Mouse (Mus musculus): Measurements from ENCODE around the gene Rab4a. TPM values are rescaled to one million over a fixed set of nuclear protein-coding genes. Genes with fewer than 3 reads are reported as not detected.

The Rab4a gene
- polyA plus RNA-seq, 1 experiment from 2014 or later, result 68.2 TPM

DNA sequence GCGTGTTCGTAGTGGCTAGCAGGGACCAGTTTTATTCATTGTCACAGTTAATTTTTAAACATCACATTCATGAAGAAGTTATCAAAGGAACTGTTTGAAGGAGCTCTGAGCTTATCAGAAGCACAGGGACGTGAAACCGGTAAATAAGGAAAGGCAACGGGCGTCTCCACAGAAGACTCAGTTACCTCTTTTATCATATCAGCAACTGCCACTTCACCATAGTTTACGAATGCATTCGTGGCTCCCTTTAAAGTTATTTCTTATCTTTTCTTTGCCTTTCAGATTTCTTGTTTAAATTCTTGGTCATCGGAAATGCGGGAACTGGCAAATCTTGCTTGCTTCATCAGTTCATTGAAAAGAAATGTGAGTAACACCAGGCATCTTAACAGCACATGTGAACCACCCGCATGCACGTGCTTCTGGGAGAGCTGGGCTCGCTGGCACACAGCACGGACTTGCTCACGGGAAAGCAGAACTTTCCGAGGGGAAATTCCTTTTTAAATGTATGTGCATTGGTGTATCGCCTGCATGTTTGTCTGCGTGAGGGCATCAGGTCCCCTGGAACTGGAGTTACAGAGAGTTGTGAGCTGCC lies 17.8 kb downstream of the Rab4a start:
- no peak overlapping the region for H3K9ac ChIP-seq (ENCODE audit: low read length)
- no peak overlapping the region for H3K27ac ChIP-seq (ENCODE audit: low read depth, low read length)
- H3K4me3 ChIP-seq (ENCODE audit: low read depth, low read length), result no peak overlapping the region
- no peaks in the 10 kb centered on the region for H3K9me3 ChIP-seq (replicated peaks; ENCODE audit: control insufficient read depth, low read length)
- H3K27me3 ChIP-seq (replicated peaks; ENCODE audit: control insufficient read depth, insufficient read depth, low read length), result no peaks in the 10 kb centered on the region
- ATAC-seq, result no peak
- no peak for DNase-seq (ENCODE audit: low spot score)
- peaks cover 46% of the 10 kb centered on the region for H3K36me3 ChIP-seq (ENCODE audit: control insufficient read depth, insufficient read depth, low read length)
- H3K4me2 ChIP-seq (ENCODE audit: low read length), result no peak overlapping the region
- H3K4me1 ChIP-seq (ENCODE audit: control insufficient read depth, insufficient read depth, low read length), result no peaks in the 10 kb centered on the region
- WGBS, result 96% methylated on average over 18 of the region's 18 CpGs

DNA sequence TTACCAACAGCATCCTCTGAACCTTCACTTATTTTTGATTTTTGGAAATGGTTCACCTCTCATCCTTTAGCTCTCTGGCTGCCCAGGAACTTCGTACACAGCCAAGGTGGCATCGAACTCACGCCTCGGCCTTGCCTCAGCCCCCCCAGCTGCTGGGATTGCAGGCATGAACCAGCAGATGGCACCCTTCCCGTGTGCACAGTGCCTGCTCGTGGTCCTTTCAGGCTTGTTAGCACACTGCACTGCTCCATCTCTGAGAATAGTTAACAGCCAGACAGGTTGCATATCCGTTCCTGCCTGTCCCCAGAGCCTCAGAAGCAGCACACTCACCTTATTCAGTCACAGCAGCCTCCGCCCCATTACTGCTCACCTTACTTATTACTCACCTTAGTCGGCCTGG lies 20.2 kb downstream of the Rab4a start:
- Histone ChIP-seq H3K4me3 (ENCODE audit: low read depth, low read length) (no peak overlapping the region), H3K9ac (ENCODE audit: low read length) (no peak overlapping the region), H3K9me3 (replicated peaks; ENCODE audit: control insufficient read depth, low read length) (no peaks in the 10 kb centered on the region), H3K4me2 (ENCODE audit: low read length) (no peak overlapping the region), H3K36me3 (ENCODE audit: control insufficient read depth, insufficient read depth, low read length) (peaks cover 70% of the 10 kb centered on the region), H3K4me1 (ENCODE audit: control insufficient read depth, insufficient read depth, low read length) (no peaks in the 10 kb centered on the region), H3K27ac (ENCODE audit: low read depth, low read length) (no peak overlapping the region), H3K27me3 (replicated peaks; ENCODE audit: control insufficient read depth, insufficient read depth, low read length) (no peaks in the 10 kb centered on the region)
- DNase-seq (ENCODE audit: low spot score) (peak; percentile 52), ATAC-seq (peak; percentile 34; the same call in 1 of the 2 replicates)
- 63% methylated on average over 9 of the region's 9 CpGs for WGBS

DNA sequence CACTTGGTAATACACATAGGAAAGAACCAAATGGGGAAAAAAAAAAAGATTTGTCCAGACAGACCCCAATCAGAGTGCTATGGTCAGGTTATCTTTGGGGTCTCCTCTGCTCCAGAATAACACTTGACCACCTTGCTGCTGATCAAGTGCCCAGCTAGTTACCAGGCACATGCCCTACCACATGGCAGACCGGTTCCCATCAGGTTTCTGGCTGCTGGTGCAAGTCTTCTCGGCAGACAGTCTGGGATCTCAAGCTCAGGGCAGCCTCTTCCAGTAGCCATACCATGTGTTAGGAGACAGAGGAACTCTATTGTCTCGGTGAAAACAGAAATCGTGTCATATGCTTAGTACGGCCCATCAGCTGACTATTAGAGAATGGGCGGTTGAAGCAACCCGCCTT lies 21.0 kb downstream of the Rab4a start:
- Histone ChIP-seq H3K9me3 (replicated peaks; ENCODE audit: control insufficient read depth, low read length) (no peaks in the 10 kb centered on the region), H3K36me3 (ENCODE audit: control insufficient read depth, insufficient read depth, low read length) (peaks cover 74% of the 10 kb centered on the region), H3K4me1 (ENCODE audit: control insufficient read depth, insufficient read depth, low read length) (no peaks in the 10 kb centered on the region), H3K27me3 (replicated peaks; ENCODE audit: control insufficient read depth, insufficient read depth, low read length) (no peaks in the 10 kb centered on the region), H3K4me2 (ENCODE audit: low read length) (no peak overlapping the region), H3K9ac (ENCODE audit: low read length) (no peak overlapping the region), H3K27ac (ENCODE audit: low read depth, low read length) (no peak overlapping the region), H3K4me3 (ENCODE audit: low read depth, low read length) (no peak overlapping the region)
- ATAC-seq (no peak), DNase-seq (ENCODE audit: low spot score) (no peak)
- 91% methylated on average over 7 of the region's 7 CpGs for WGBS

DNA sequence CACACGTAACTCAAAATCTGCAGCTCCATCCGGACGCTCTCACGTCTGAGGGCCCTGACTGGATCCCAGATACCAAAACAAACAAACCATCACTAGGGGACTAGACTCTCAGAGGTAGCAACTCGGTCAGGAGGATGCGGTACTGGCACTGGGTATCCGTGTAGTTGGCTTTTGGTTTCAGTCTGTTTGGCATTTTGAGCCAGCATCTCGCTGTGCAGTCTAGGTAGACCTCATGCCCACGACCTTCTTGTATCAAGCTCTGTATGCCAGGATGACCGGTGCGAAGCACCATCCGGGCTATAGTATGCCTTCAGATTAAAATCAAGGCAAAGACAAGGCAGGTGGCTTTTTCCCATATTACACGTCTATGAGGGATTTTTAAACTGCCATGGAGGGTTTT lies 21.7 kb downstream of the Rab4a start:
- H3K4me2 ChIP-seq (ENCODE audit: low read length), result no peak overlapping the region
- H3K9ac ChIP-seq (ENCODE audit: low read length), result no peak overlapping the region
- ATAC-seq, result no peak
- H3K9me3 ChIP-seq (replicated peaks; ENCODE audit: control insufficient read depth, low read length), result no peaks in the 10 kb centered on the region
- DNase-seq (ENCODE audit: low spot score), result no peak
- H3K36me3 ChIP-seq (ENCODE audit: control insufficient read depth, insufficient read depth, low read length), result peaks cover 81% of the 10 kb centered on the region
- no peaks in the 10 kb centered on the region for H3K27me3 ChIP-seq (replicated peaks; ENCODE audit: control insufficient read depth, insufficient read depth, low read length)
- WGBS, result 92% methylated on average over 13 of the region's 13 CpGs
- no peak overlapping the region for H3K4me3 ChIP-seq (ENCODE audit: low read depth, low read length)
- H3K27ac ChIP-seq (ENCODE audit: low read depth, low read length), result no peak overlapping the region
- no peaks in the 10 kb centered on the region for H3K4me1 ChIP-seq (ENCODE audit: control insufficient read depth, insufficient read depth, low read length)

DNA sequence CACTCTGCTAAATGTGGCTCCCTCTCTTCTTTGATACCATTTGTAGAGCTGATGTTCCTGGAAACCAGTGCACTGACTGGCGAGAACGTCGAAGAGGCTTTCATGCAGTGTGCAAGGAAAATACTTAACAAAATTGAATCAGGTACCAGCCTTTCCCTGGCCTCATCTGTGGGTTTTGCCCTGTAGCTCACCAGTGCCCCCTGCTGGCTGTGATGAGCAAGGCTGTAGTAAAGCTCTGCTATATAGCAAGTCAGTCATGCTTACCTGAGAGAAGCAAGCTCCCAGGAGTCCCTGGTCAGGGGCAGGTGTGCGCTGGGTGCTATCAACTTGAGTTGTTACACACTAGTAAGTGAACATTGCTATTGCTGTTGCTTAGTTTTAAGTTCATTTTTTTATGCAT lies 27.0 kb downstream of the Rab4a start:
- H3K4me3 ChIP-seq (ENCODE audit: low read depth, low read length), result no peak overlapping the region
- WGBS, result 98% methylated on average over 4 of the region's 4 CpGs
- DNase-seq (ENCODE audit: low spot score) (no peak), ATAC-seq (no peak)
- no peak overlapping the region for H3K9ac ChIP-seq (ENCODE audit: low read length)
- H3K4me2 ChIP-seq (ENCODE audit: low read length), result no peak overlapping the region
- H3K36me3 ChIP-seq (ENCODE audit: control insufficient read depth, insufficient read depth, low read length), result peaks cover 89% of the 10 kb centered on the region
- H3K9me3 ChIP-seq (replicated peaks; ENCODE audit: control insufficient read depth, low read length), result no peaks in the 10 kb centered on the region
- H3K27ac ChIP-seq (ENCODE audit: low read depth, low read length), result no peak overlapping the region
- H3K27me3 ChIP-seq (replicated peaks; ENCODE audit: control insufficient read depth, insufficient read depth, low read length), result no peaks in the 10 kb centered on the region
- no peaks in the 10 kb centered on the region for H3K4me1 ChIP-seq (ENCODE audit: control insufficient read depth, insufficient read depth, low read length)

DNA sequence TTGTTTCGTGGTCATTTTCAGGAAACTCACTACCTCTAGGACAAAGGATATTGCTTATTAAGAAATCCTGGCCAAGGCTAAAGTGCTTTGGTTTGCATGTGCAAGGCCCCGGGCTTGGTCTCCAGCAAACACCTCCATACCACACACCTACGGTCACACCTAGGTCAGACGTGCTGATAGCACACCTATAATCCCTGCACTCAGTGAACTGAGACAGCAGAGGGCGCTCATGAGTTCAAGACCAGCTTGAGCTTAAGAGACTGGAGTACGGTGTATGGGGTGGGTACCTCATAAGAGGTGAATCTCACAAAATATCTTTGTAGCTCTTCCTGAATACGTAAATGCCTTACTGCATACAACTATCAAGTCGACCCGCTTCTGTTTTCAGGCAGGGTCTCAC lies 29.7 kb downstream of the Rab4a start:
- no peak overlapping the region for H3K27ac ChIP-seq (ENCODE audit: low read depth, low read length)
- no peaks in the 10 kb centered on the region for H3K4me1 ChIP-seq (ENCODE audit: control insufficient read depth, insufficient read depth, low read length)
- WGBS, result 64% methylated on average over 9 of the region's 9 CpGs
- ATAC-seq (peak; percentile 75), DNase-seq (ENCODE audit: low spot score) (peak; percentile 71)
- no peaks in the 10 kb centered on the region for H3K27me3 ChIP-seq (replicated peaks; ENCODE audit: control insufficient read depth, insufficient read depth, low read length)
- peaks cover 62% of the 10 kb centered on the region for H3K36me3 ChIP-seq (ENCODE audit: control insufficient read depth, insufficient read depth, low read length)
- H3K9me3 ChIP-seq (replicated peaks; ENCODE audit: control insufficient read depth, low read length), result no peaks in the 10 kb centered on the region
- no peak overlapping the region for H3K9ac ChIP-seq (ENCODE audit: low read length)
- no peak overlapping the region for H3K4me2 ChIP-seq (ENCODE audit: low read length)
- H3K4me3 ChIP-seq (ENCODE audit: low read depth, low read length), result no peak overlapping the region

DNA sequence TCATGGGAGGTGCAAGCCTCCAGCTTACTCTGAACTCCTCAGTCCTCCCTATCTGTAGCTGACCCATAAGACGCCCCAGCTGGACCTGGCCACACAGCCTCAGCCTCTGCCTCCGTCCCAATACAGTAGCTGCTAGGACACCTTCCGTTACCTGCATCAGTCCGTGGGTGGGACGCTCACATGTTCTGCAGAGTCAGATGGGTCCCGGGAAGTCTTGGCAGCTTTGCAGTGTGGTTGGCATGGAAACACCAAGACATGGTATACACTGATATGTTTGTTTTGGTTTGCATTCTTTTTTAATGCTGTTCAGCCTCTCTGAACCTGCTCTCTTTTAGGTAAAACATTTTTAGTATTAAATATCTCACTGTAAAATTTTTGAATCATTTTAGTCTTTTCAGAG lies 30.6 kb downstream of the Rab4a start:
- H3K36me3 ChIP-seq (ENCODE audit: control insufficient read depth, insufficient read depth, low read length), result peaks cover 57% of the 10 kb centered on the region
- no peaks in the 10 kb centered on the region for H3K9me3 ChIP-seq (replicated peaks; ENCODE audit: control insufficient read depth, low read length)
- H3K4me1 ChIP-seq (ENCODE audit: control insufficient read depth, insufficient read depth, low read length), result no peaks in the 10 kb centered on the region
- no peak overlapping the region for H3K27ac ChIP-seq (ENCODE audit: low read depth, low read length)
- no peak overlapping the region for H3K9ac ChIP-seq (ENCODE audit: low read length)
- no peaks in the 10 kb centered on the region for H3K27me3 ChIP-seq (replicated peaks; ENCODE audit: control insufficient read depth, insufficient read depth, low read length)
- WGBS, result 82% methylated on average over 6 of the region's 6 CpGs
- ATAC-seq, result no peak
- no peak overlapping the region for H3K4me3 ChIP-seq (ENCODE audit: low read depth, low read length)
- H3K4me2 ChIP-seq (ENCODE audit: low read length), result no peak overlapping the region
- peak; percentile 31 for DNase-seq (ENCODE audit: low spot score)

DNA sequence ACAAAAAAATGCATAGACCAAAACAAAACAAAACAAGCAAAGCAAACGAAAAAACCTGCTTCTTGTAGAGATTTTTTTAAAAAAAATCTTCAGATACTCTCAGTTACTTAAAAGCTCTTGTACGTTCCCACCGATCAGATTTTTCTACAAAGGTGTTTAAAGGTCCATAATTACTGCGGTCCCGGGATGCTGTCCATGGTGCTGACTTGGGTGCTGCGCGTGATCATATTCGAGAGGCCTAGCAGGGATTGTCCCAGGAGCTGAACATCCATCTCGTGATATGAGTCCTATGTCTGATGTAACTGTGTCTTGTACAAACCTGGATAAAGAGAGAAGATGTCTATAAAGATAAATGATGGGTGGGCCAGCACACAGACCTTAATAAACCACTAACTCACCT lies 32.7 kb downstream of the Rab4a start:
- H3K4me2 ChIP-seq (ENCODE audit: low read length), result no peak overlapping the region
- ATAC-seq, result no peak
- no peak overlapping the region for H3K9ac ChIP-seq (ENCODE audit: low read length)
- H3K27me3 ChIP-seq (replicated peaks; ENCODE audit: control insufficient read depth, insufficient read depth, low read length), result no peaks in the 10 kb centered on the region
- peaks cover 39% of the 10 kb centered on the region for H3K36me3 ChIP-seq (ENCODE audit: control insufficient read depth, insufficient read depth, low read length)
- H3K4me3 ChIP-seq (ENCODE audit: low read depth, low read length), result no peak overlapping the region
- H3K27ac ChIP-seq (ENCODE audit: low read depth, low read length), result no peak overlapping the region
- no peak for DNase-seq (ENCODE audit: low spot score)
- no peaks in the 10 kb centered on the region for H3K4me1 ChIP-seq (ENCODE audit: control insufficient read depth, insufficient read depth, low read length)
- 79% methylated on average over 9 of the region's 9 CpGs for WGBS
- H3K9me3 ChIP-seq (replicated peaks; ENCODE audit: control insufficient read depth, low read length), result no peaks in the 10 kb centered on the region

DNA sequence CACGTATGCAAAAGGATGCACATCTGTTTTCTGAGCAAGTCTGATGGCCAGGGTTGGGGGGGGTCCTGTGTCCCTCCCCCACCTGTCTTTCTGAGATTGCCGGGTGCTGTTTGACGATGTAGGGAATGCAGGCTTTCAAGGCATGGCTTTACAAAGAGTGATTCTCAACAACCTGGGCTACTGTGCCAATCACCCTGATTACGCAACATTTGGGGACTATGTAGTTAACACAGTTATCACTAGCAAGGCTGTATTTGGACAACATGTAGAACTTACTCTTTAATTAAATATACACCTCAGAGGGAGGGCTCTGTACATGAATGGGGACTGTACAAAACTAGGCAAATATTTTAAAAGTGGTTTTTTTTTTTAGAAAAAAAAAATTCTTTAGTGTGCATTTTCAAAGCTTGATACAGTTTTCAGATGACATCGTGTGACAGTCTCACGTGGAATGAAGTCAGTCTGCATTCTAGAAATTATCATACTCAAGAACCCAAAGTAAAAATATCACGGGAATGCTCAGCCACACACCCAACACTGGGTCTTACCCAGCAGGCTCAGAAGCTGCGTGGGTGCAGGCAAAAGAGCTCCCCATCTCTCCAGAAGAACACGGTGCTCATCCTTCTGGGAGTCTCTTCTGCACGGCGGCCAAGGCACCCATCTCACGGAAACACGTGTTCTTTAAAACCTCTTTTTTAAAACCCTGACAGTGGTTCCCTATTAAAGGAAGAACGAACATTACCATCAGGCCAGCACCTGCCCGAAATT lies 35.0 kb downstream of the Rab4a start:
- DNase-seq (ENCODE audit: low spot score) (no peak), ATAC-seq (no peak)
- no peak overlapping the region for H3K4me3 ChIP-seq (ENCODE audit: low read depth, low read length)
- H3K9ac ChIP-seq (ENCODE audit: low read length), result no peak overlapping the region
- no peak overlapping the region for H3K27ac ChIP-seq (ENCODE audit: low read depth, low read length)
- H3K4me1 ChIP-seq (ENCODE audit: control insufficient read depth, insufficient read depth, low read length), result no peaks in the 10 kb centered on the region
- H3K9me3 ChIP-seq (replicated peaks; ENCODE audit: control insufficient read depth, low read length), result no peaks in the 10 kb centered on the region
- H3K36me3 ChIP-seq (ENCODE audit: control insufficient read depth, insufficient read depth, low read length), result peaks cover 19% of the 10 kb centered on the region
- no peak overlapping the region for H3K4me2 ChIP-seq (ENCODE audit: low read length)
- H3K27me3 ChIP-seq (replicated peaks; ENCODE audit: control insufficient read depth, insufficient read depth, low read length), result no peaks in the 10 kb centered on the region
- 92% methylated on average over 15 of the region's 15 CpGs for WGBS

All from forebrain, embryonic 14.5 days (tissue).